Mouse (Mus musculus) hindbrain, embryonic 16.5 days (tissue): ENCODE measurements around the gene Traf1. TPM values are rescaled to one million over a fixed set of nuclear protein-coding genes. Genes with fewer than 3 reads are reported as not detected.

Source experiments
- ATAC-seq: fragments of 200-750 bp; cut with Nextera tagmentation; 2 replicates; pipeline ENCODE4 v1.8.0; 2017; ENCODE audit warnings: moderate TSS enrichment, moderate library complexity
- H3K27ac ChIP-seq: fragments of 300-500 bp; sonication (generic); 2 replicates; pipeline ENCODE4 v1.5.1; 2014; ENCODE audit warnings: low read depth, mild to moderate bottlenecking, control low read depth, low read length, moderate library complexity
- H3K27me3 ChIP-seq: fragments of 300-500 bp; sonication (generic); replicated peaks from 2 replicates; pipeline ENCODE4 v1.6.1; 2014; ENCODE audit warnings: low read length; ENCODE audit not compliant: control insufficient read depth, insufficient read depth
- H3K36me3 ChIP-seq: fragments of 300-500 bp; sonication (generic); 2 replicates; pipeline ENCODE4 v1.6.1; 2014; ENCODE audit warnings: mild to moderate bottlenecking, low read length, moderate library complexity, mixed read lengths; ENCODE audit not compliant: control insufficient read depth, insufficient read depth
- H3K4me1 ChIP-seq: fragments of 300-500 bp; sonication (generic); 2 replicates; pipeline ENCODE4 v1.6.1; 2014; ENCODE audit warnings: low read depth, low read length; ENCODE audit not compliant: control insufficient read depth, insufficient read depth
- H3K4me2 ChIP-seq: fragments of 300-500 bp; sonication (generic); 2 replicates; pipeline ENCODE4 v1.6.1; 2014; ENCODE audit warnings: mild to moderate bottlenecking, low read length, control low read depth, moderate library complexity
- H3K4me3 ChIP-seq: fragments of 300-500 bp; sonication (generic); 2 replicates; pipeline ENCODE4 v1.5.1; 2014; ENCODE audit warnings: mild to moderate bottlenecking, low read length, control low read depth, moderate library complexity
- H3K9ac ChIP-seq: fragments of 300-500 bp; sonication (generic); 2 replicates; pipeline ENCODE4 v1.6.1; 2014; ENCODE audit warnings: low read depth, mild to moderate bottlenecking, control low read depth, low read length, moderate library complexity
- H3K9me3 ChIP-seq: fragments of 300-500 bp; sonication (generic); 2 replicates; pipeline ENCODE4 v1.6.1; 2014; ENCODE audit warnings: mild to moderate bottlenecking, low read length, moderate library complexity; ENCODE audit not compliant: control insufficient read depth
- WGBS: fragments of 180-500 bp; shearing (Covaris S2); extraction: QIAGEN DNeasy Blood & Tissue Kit; methylation state at CpG from one replicate; pipeline ENCODE4 v1.1.7; 2014; 5-methylcytosine and 5-hydroxymethylcytosine counted together
- polyA plus RNA-seq: library from polyadenylated mRNA; unstranded; fragments of >200 nt; fragmentation: Nextera tagmentation; extraction: Ambion mirVana; gene quantifications from 2 replicates; pipeline ENCODE4 v1.2.1, GENCODE M21; 2015

Traf1 gene
- polyA plus RNA-seq, 1 experiment from 2014 or later = 2.5 TPM

- H3K27ac ChIP-seq = no peak overlapping the region
- ATAC-seq = no peak
- 72% methylated on average over 2 of the region's 2 CpGs for WGBS
- no peak overlapping the region for H3K9ac ChIP-seq
- H3K4me1 ChIP-seq = peaks cover 2% of the 10 kb centered on the region; the same call in 1 of the 2 replicates
- no peak overlapping the region for H3K4me3 ChIP-seq
- H3K4me2 ChIP-seq = no peak overlapping the region
- no peaks in the 10 kb centered on the region for H3K27me3 ChIP-seq
- H3K36me3 ChIP-seq = no peaks in the 10 kb centered on the region
- H3K9me3 ChIP-seq = no peaks in the 10 kb centered on the region
These were observed 639 bp upstream of the Traf1 start for GRCm38 (mm10) chr2:34962211-34962610.

GRCm38 (mm10) chr2:34960966-34961365, 606 bp downstream of the Traf1 start:
- peak overlapping the region; percentile 25 for H3K4me3 ChIP-seq
- no peaks in the 10 kb centered on the region for H3K9me3 ChIP-seq
- 70% methylated on average over 6 of the region's 6 CpGs for WGBS

GRCm38 (mm10) chr2:34960466-34960865, 1.1 kb downstream of the Traf1 start:
- ATAC-seq = no peak
- Histone ChIP-seq H3K27ac (no peak overlapping the region), H3K36me3 (no peaks in the 10 kb centered on the region), H3K27me3 (no peaks in the 10 kb centered on the region), H3K4me2 (no peak overlapping the region), H3K4me1 (peaks cover 2% of the 10 kb centered on the region; the same call in 1 of the 2 replicates), H3K9ac (no peak overlapping the region), H3K9me3 (no peaks in the 10 kb centered on the region), H3K4me3 (no peak overlapping the region)
- WGBS = 78% methylated on average over 5 of the region's 5 CpGs

More at GRCm38 (mm10) chr2:34960966-34961365, 606 bp downstream of the Traf1 start:
- Histone ChIP-seq H3K4me1 (peaks cover 2% of the 10 kb centered on the region; the same call in 1 of the 2 replicates), H3K27me3 (no peaks in the 10 kb centered on the region), H3K27ac (no peak overlapping the region), H3K36me3 (no peaks in the 10 kb centered on the region), H3K9ac (0 out of 2 replicates have a peak overlapping the region, but pooled peaks have one; percentile 48), H3K4me2 (peak overlapping the region; percentile 50)
- no peak for ATAC-seq

- no peaks in the 10 kb centered on the region for H3K27me3 ChIP-seq
- H3K4me2 ChIP-seq = no peak overlapping the region
- no peak overlapping the region for H3K9ac ChIP-seq
- H3K4me1 ChIP-seq = peaks cover 2% of the 10 kb centered on the region; the same call in 1 of the 2 replicates
- 93% methylated on average over 7 of the region's 7 CpGs for WGBS
- H3K36me3 ChIP-seq = no peaks in the 10 kb centered on the region
- no peaks in the 10 kb centered on the region for H3K9me3 ChIP-seq
- H3K27ac ChIP-seq = no peak overlapping the region
- no peak overlapping the region for H3K4me3 ChIP-seq
- ATAC-seq = no peak
These were observed 3.0 kb downstream of the Traf1 start for GRCm38 (mm10) chr2:34958582-34958981.

GRCm38 (mm10) chr2:34958036-34958435, 3.5 kb downstream of the Traf1 start:
- H3K27ac ChIP-seq = no peak overlapping the region
- no peaks in the 10 kb centered on the region for H3K9me3 ChIP-seq
- H3K4me1 ChIP-seq = peaks cover 2% of the 10 kb centered on the region; the same call in 1 of the 2 replicates
- H3K27me3 ChIP-seq = no peaks in the 10 kb centered on the region
- no peak for ATAC-seq
- WGBS = 85% methylated on average over 7 of the region's 7 CpGs
- no peak overlapping the region for H3K9ac ChIP-seq
- no peaks in the 10 kb centered on the region for H3K36me3 ChIP-seq
- H3K4me3 ChIP-seq = no peak overlapping the region
- H3K4me2 ChIP-seq = no peak overlapping the region

- ATAC-seq = no peak
- Histone ChIP-seq H3K4me3 (no peak overlapping the region), H3K4me1 (peaks cover 2% of the 10 kb centered on the region; the same call in 1 of the 2 replicates), H3K27ac (no peak overlapping the region), H3K27me3 (no peaks in the 10 kb centered on the region), H3K9ac (no peak overlapping the region), H3K9me3 (no peaks in the 10 kb centered on the region), H3K4me2 (no peak overlapping the region), H3K36me3 (no peaks in the 10 kb centered on the region)
- 78% methylated on average over 1 of the region's 1 CpGs for WGBS
These were observed 4.2 kb downstream of the Traf1 start for GRCm38 (mm10) chr2:34957405-34957804.

GRCm38 (mm10) chr2:34956941-34957340, 4.6 kb downstream of the Traf1 start:
- Histone ChIP-seq H3K9ac (no peak overlapping the region), H3K4me1 (peaks cover 2% of the 10 kb centered on the region; the same call in 1 of the 2 replicates), H3K27me3 (no peaks in the 10 kb centered on the region), H3K36me3 (no peaks in the 10 kb centered on the region), H3K4me2 (no peak overlapping the region), H3K4me3 (no peak overlapping the region), H3K27ac (no peak overlapping the region), H3K9me3 (no peaks in the 10 kb centered on the region)
- ATAC-seq = no peak
- 68% methylated on average over 5 of the region's 5 CpGs for WGBS

- Histone ChIP-seq H3K9me3 (no peaks in the 10 kb centered on the region), H3K4me1 (no peaks in the 10 kb centered on the region), H3K9ac (no peak overlapping the region), H3K36me3 (no peaks in the 10 kb centered on the region), H3K27ac (no peak overlapping the region), H3K4me2 (no peak overlapping the region), H3K4me3 (no peak overlapping the region), H3K27me3 (no peaks in the 10 kb centered on the region)
- ATAC-seq = no peak
These were observed 7.2 kb downstream of the Traf1 start for GRCm38 (mm10) chr2:34954344-34954743.

- no peak for ATAC-seq
- H3K4me3 ChIP-seq = no peak overlapping the region
- no peak overlapping the region for H3K27ac ChIP-seq
- no peak overlapping the region for H3K4me2 ChIP-seq
- no peaks in the 10 kb centered on the region for H3K9me3 ChIP-seq
- WGBS = 88% methylated on average over 2 of the region's 2 CpGs
- H3K27me3 ChIP-seq = no peaks in the 10 kb centered on the region
- H3K9ac ChIP-seq = no peak overlapping the region
- no peaks in the 10 kb centered on the region for H3K36me3 ChIP-seq
- no peaks in the 10 kb centered on the region for H3K4me1 ChIP-seq
These were observed 7.9 kb downstream of the Traf1 start for GRCm38 (mm10) chr2:34953547-34954116.
